Mouse (Mus musculus): Measurements from ENCODE around the gene Slc9c1.

GRCm38 (mm10) chr16:45572307-45572706 lies 37.2 kb downstream of the Slc9c1 start:
- TF ChIP-seq MYOD1 (IDR thresholded peaks at IDR 0.05; ENCODE audit: control insufficient read depth in 1 of 3, insufficient read length in 2 of 3, low read depth in 2 of 3) (no peak), TCF3 (IDR thresholded peaks at IDR 0.05; ENCODE audit: insufficient read length, low read depth) (no peak), POLR2A (IDR thresholded peaks at IDR 0.05; ENCODE audit: insufficient read length, low read depth) (no peak), REST (IDR thresholded peaks at IDR 0.05; ENCODE audit: insufficient read depth, insufficient read length) (no peak), USF1 (IDR thresholded peaks at IDR 0.05; ENCODE audit: low read depth) (no peak), TCF12 (IDR thresholded peaks at IDR 0.05; ENCODE audit: insufficient read depth, poor library complexity, severe bottlenecking) (no peak), CEBPB (IDR thresholded peaks at IDR 0.05; ENCODE audit: insufficient read depth, poor library complexity, severe bottlenecking) (no peak), E2F4 (IDR thresholded peaks at IDR 0.05; ENCODE audit: insufficient read depth) (no peak), POLR2AphosphoS2 (IDR thresholded peaks at IDR 0.05; ENCODE audit: insufficient read length, low read depth) (no peak)
